Mouse (Mus musculus): ENCODE results near the gene Cd70. TPM values are rescaled to one million over a fixed set of nuclear protein-coding genes. Genes with fewer than 3 reads are reported as not detected.

Gene Cd70
- not detected in 2 replicates for polyA plus RNA-seq (2016; fragmentation: Nextera tagmentation; extraction: Ambion mirVana)

- H3K4me2 ChIP-seq = peak within 1 kb of the TSS; percentile 59
- peak within 1 kb of the TSS; percentile 37 for H3K4me3 ChIP-seq (replicated peaks)
- 3% methylated on average over 39 of the region's 39 CpGs for WGBS
- H3K9me3 ChIP-seq = no peaks in the 10 kb centered on the region
- peaks cover 57% of the 10 kb centered on the region for H3K27me3 ChIP-seq
- no peak for ATAC-seq (ENCODE audit: insufficient number of reproducible peaks, insufficient read depth, low FRiP score, low TSS enrichment, low read depth)
- H3K27ac ChIP-seq = no peak within 1 kb of the TSS
- H3K36me3 ChIP-seq = no peaks in the 10 kb centered on the region
- H3K9ac ChIP-seq (replicated peaks) = peak within 1 kb of the TSS; percentile 53; the same call in 1 of the 2 replicates
- H3K4me1 ChIP-seq (replicated peaks) = peaks cover 5% of the 10 kb centered on the region; the same call in 1 of the 2 replicates
Observed at GRCm38 (mm10) chr17:57148994-57149803, at the start of gene Cd70. Gene Cd70 (minus strand): TSS chr17:57149777.

GRCm38 (mm10) chr17:57198252-57198651, 48.7 kb upstream of the Cd70 start:
- ATAC-seq (ENCODE audit: insufficient number of reproducible peaks, insufficient read depth, low FRiP score, low TSS enrichment, low read depth) = no peak
- 83% methylated on average over 3 of the region's 3 CpGs for whole genome bisulfite sequencing

GRCm38 (mm10) chr17:57195326-57196010, 45.9 kb upstream of the Cd70 start:
- H3K9me3 ChIP-seq = no peaks in the 10 kb centered on the region
- no peaks in the 10 kb centered on the region for H3K4me1 ChIP-seq (replicated peaks)
- H3K27ac ChIP-seq = no peak overlapping the region
- peaks cover 4% of the 10 kb centered on the region; the same call in 1 of the 2 replicates for H3K27me3 ChIP-seq
- H3K4me3 ChIP-seq (replicated peaks) = no peak overlapping the region
- no peaks in the 10 kb centered on the region for H3K36me3 ChIP-seq
- H3K9ac ChIP-seq (replicated peaks) = no peak overlapping the region
- no peak for ATAC-seq (ENCODE audit: insufficient number of reproducible peaks, insufficient read depth, low FRiP score, low TSS enrichment, low read depth)
- no peak overlapping the region for H3K4me2 ChIP-seq
- WGBS = 68% methylated on average over 8 of the region's 8 CpGs

More at GRCm38 (mm10) chr17:57198252-57198651, 48.7 kb upstream of the Cd70 start:
- H3K27me3 ChIP-seq = no peaks in the 10 kb centered on the region
- no peaks in the 10 kb centered on the region for H3K36me3 ChIP-seq
- H3K4me2 ChIP-seq = no peak overlapping the region
- no peak overlapping the region for H3K9ac ChIP-seq (replicated peaks)
- H3K27ac ChIP-seq = no peak overlapping the region
- no peaks in the 10 kb centered on the region for H3K9me3 ChIP-seq
- H3K4me1 ChIP-seq (replicated peaks) = no peaks in the 10 kb centered on the region
- H3K4me3 ChIP-seq (replicated peaks) = no peak overlapping the region

- WGBS = 83% methylated on average over 3 of the region's 3 CpGs
- ATAC-seq (ENCODE audit: insufficient number of reproducible peaks, insufficient read depth, low FRiP score, low TSS enrichment, low read depth) = no peak
- H3K4me1 ChIP-seq (replicated peaks) = no peaks in the 10 kb centered on the region
- no peaks in the 10 kb centered on the region for H3K36me3 ChIP-seq
- no peak overlapping the region for H3K9ac ChIP-seq (replicated peaks)
- no peak overlapping the region for H3K27ac ChIP-seq
- peaks cover 4% of the 10 kb centered on the region; the same call in 1 of the 2 replicates for H3K27me3 ChIP-seq
- no peaks in the 10 kb centered on the region for H3K9me3 ChIP-seq
- no peak overlapping the region for H3K4me2 ChIP-seq
- no peak overlapping the region for H3K4me3 ChIP-seq (replicated peaks)
Observed at GRCm38 (mm10) chr17:57194771-57195170, 45.2 kb upstream of the Cd70 start.

GRCm38 (mm10) chr17:57194041-57194507, 44.5 kb upstream of the Cd70 start, which contains the start of gene Tnfsf14:
Gene Tnfsf14 (minus strand): TSS chr17:57194177.
- ATAC-seq (ENCODE audit: insufficient number of reproducible peaks, insufficient read depth, low FRiP score, low TSS enrichment, low read depth) = no peak
- Histone ChIP-seq H3K36me3 (no peaks in the 10 kb centered on the region), H3K9me3 (no peaks in the 10 kb centered on the region), H3K27ac (no peak within 1 kb of the TSS), H3K4me1 (replicated peaks) (no peaks in the 10 kb centered on the region), H3K4me2 (no peak within 1 kb of the TSS), H3K27me3 (peaks cover 4% of the 10 kb centered on the region; the same call in 1 of the 2 replicates), H3K9ac (replicated peaks) (no peak within 1 kb of the TSS), H3K4me3 (replicated peaks) (no peak within 1 kb of the TSS)
- WGBS = 83% methylated on average over 11 of the region's 11 CpGs

- Histone ChIP-seq H3K27me3 (peaks cover 4% of the 10 kb centered on the region; the same call in 1 of the 2 replicates), H3K27ac (no peak overlapping the region), H3K36me3 (no peaks in the 10 kb centered on the region), H3K4me3 (replicated peaks) (no peak overlapping the region), H3K4me1 (replicated peaks) (no peaks in the 10 kb centered on the region), H3K9me3 (no peaks in the 10 kb centered on the region), H3K4me2 (no peak overlapping the region), H3K9ac (replicated peaks) (no peak overlapping the region)
- no peak for ATAC-seq (ENCODE audit: insufficient number of reproducible peaks, insufficient read depth, low FRiP score, low TSS enrichment, low read depth)
- WGBS = 86% methylated on average over 12 of the region's 12 CpGs
Observed at GRCm38 (mm10) chr17:57188510-57189192, 39.1 kb upstream of the Cd70 start.

GRCm38 (mm10) chr17:57185641-57186040, 36.1 kb upstream of the Cd70 start:
- Histone ChIP-seq H3K27me3 (peaks cover 2% of the 10 kb centered on the region; the same call in 1 of the 2 replicates), H3K36me3 (no peaks in the 10 kb centered on the region), H3K4me3 (replicated peaks) (no peak overlapping the region), H3K9ac (replicated peaks) (no peak overlapping the region), H3K27ac (no peak overlapping the region), H3K4me2 (no peak overlapping the region), H3K9me3 (no peaks in the 10 kb centered on the region), H3K4me1 (replicated peaks) (no peaks in the 10 kb centered on the region)
- 71% methylated on average over 2 of the region's 2 CpGs for WGBS
- no peak for ATAC-seq (ENCODE audit: insufficient number of reproducible peaks, insufficient read depth, low FRiP score, low TSS enrichment, low read depth)

- no peak overlapping the region for H3K4me3 ChIP-seq (replicated peaks)
- no peaks in the 10 kb centered on the region for H3K36me3 ChIP-seq
- H3K27ac ChIP-seq = no peak overlapping the region
- no peaks in the 10 kb centered on the region for H3K9me3 ChIP-seq
- no peaks in the 10 kb centered on the region for H3K27me3 ChIP-seq
- H3K4me1 ChIP-seq (replicated peaks) = no peaks in the 10 kb centered on the region
- no peak overlapping the region for H3K9ac ChIP-seq (replicated peaks)
- ATAC-seq (ENCODE audit: insufficient number of reproducible peaks, insufficient read depth, low FRiP score, low TSS enrichment, low read depth) = no peak
- WGBS = 75% methylated on average over 3 of the region's 3 CpGs
- H3K4me2 ChIP-seq = no peak overlapping the region
Observed at GRCm38 (mm10) chr17:57182871-57183270, 33.3 kb upstream of the Cd70 start.

GRCm38 (mm10) chr17:57180363-57180762, 30.8 kb upstream of the Cd70 start:
- no peaks in the 10 kb centered on the region for H3K9me3 ChIP-seq
- no peak for ATAC-seq (ENCODE audit: insufficient number of reproducible peaks, insufficient read depth, low FRiP score, low TSS enrichment, low read depth)
- no peaks in the 10 kb centered on the region for H3K27me3 ChIP-seq
- H3K4me1 ChIP-seq (replicated peaks) = no peaks in the 10 kb centered on the region
- 33% methylated on average over 8 of the region's 8 CpGs for WGBS
- H3K4me3 ChIP-seq (replicated peaks) = no peak overlapping the region
- no peak overlapping the region for H3K27ac ChIP-seq
- H3K36me3 ChIP-seq = no peaks in the 10 kb centered on the region
- H3K9ac ChIP-seq (replicated peaks) = no peak overlapping the region
- H3K4me2 ChIP-seq = no peak overlapping the region

- Histone ChIP-seq H3K27ac (no peak overlapping the region), H3K9ac (replicated peaks) (no peak overlapping the region), H3K36me3 (no peaks in the 10 kb centered on the region), H3K4me1 (replicated peaks) (no peaks in the 10 kb centered on the region), H3K9me3 (no peaks in the 10 kb centered on the region), H3K4me2 (no peak overlapping the region), H3K4me3 (replicated peaks) (no peak overlapping the region), H3K27me3 (no peaks in the 10 kb centered on the region)
- no peak for ATAC-seq (ENCODE audit: insufficient number of reproducible peaks, insufficient read depth, low FRiP score, low TSS enrichment, low read depth)
- WGBS = 69% methylated on average over 4 of the region's 4 CpGs
Observed at GRCm38 (mm10) chr17:57173351-57173750, 23.8 kb upstream of the Cd70 start.

- no peak overlapping the region for H3K4me2 ChIP-seq
- H3K9me3 ChIP-seq = no peaks in the 10 kb centered on the region
- 82% methylated on average over 5 of the region's 5 CpGs for whole genome bisulfite sequencing
- no peak for ATAC-seq (ENCODE audit: insufficient number of reproducible peaks, insufficient read depth, low FRiP score, low TSS enrichment, low read depth)
- no peaks in the 10 kb centered on the region for H3K27me3 ChIP-seq
- H3K9ac ChIP-seq (replicated peaks) = no peak overlapping the region
- H3K36me3 ChIP-seq = no peaks in the 10 kb centered on the region
- no peak overlapping the region for H3K4me3 ChIP-seq (replicated peaks)
- no peak overlapping the region for H3K27ac ChIP-seq
- H3K4me1 ChIP-seq (replicated peaks) = no peaks in the 10 kb centered on the region
Observed at GRCm38 (mm10) chr17:57172378-57172777, 22.8 kb upstream of the Cd70 start.
